Mouse (Mus musculus): ENCODE measurements around the gene Cd46. TPM values are rescaled to one million over a fixed set of nuclear protein-coding genes. Genes with fewer than 3 reads are reported as not detected.

The Cd46 gene
- polyA plus RNA-seq (2016; fragmentation: Nextera tagmentation; extraction: Ambion mirVana), result 1.4 and 1.6 TPM in 2 replicates

- Histone ChIP-seq H3K27me3 (no peaks in the 10 kb centered on the region), H3K4me2 (replicated peaks) (peak within 1 kb of the TSS; percentile 62), H3K9me3 (no peaks in the 10 kb centered on the region), H3K27ac (replicated peaks) (no peak within 1 kb of the TSS), H3K4me3 (peak within 1 kb of the TSS; percentile 37), H3K36me3 (peaks cover 4% of the 10 kb centered on the region; the same call in 1 of the 2 replicates), H3K4me1 (peaks cover 9% of the 10 kb centered on the region), H3K9ac (replicated peaks) (peak within 1 kb of the TSS; percentile 32)
- 2% methylated on average over 14 of the region's 14 CpGs for WGBS
- peak; percentile 94 for ATAC-seq (ENCODE audit: low FRiP score, low read depth)
Observed at GRCm38 (mm10) chr1:195092220-195092720, at the start of gene Cd46. Cd46 (minus strand) TSS chr1:195092249.

- ATAC-seq (ENCODE audit: low FRiP score, low read depth), result no peak
- no peaks in the 10 kb centered on the region for H3K9me3 ChIP-seq
- 0 out of 2 replicates have a peak, but pooled peaks cover 6% of the 10 kb centered on the region for H3K4me1 ChIP-seq
- H3K4me3 ChIP-seq, result 0 out of 2 replicates have a peak overlapping the region, but pooled peaks have one; percentile 61
- no peak overlapping the region for H3K27ac ChIP-seq (replicated peaks)
- H3K4me2 ChIP-seq (replicated peaks), result peak overlapping the region; percentile 58; the same call in 1 of the 2 replicates
- WGBS, result 71% methylated on average over 3 of the region's 3 CpGs
- H3K9ac ChIP-seq (replicated peaks), result no peak overlapping the region
- H3K36me3 ChIP-seq, result 0 out of 2 replicates have a peak, but pooled peaks cover 9% of the 10 kb centered on the region
- H3K27me3 ChIP-seq, result no peaks in the 10 kb centered on the region
Observed at GRCm38 (mm10) chr1:195132070-195132469, 40.0 kb upstream of the Cd46 start.

- H3K27me3 ChIP-seq, result no peaks in the 10 kb centered on the region
- H3K4me1 ChIP-seq, result 0 out of 2 replicates have a peak, but pooled peaks cover 6% of the 10 kb centered on the region
- H3K36me3 ChIP-seq, result 0 out of 2 replicates have a peak, but pooled peaks cover 9% of the 10 kb centered on the region
- H3K4me3 ChIP-seq, result peak overlapping the region; percentile 61
- peak overlapping the region; percentile 70; the same call in 1 of the 2 replicates for H3K9ac ChIP-seq (replicated peaks)
- no peaks in the 10 kb centered on the region for H3K9me3 ChIP-seq
- no peak for ATAC-seq (ENCODE audit: low FRiP score, low read depth)
- peak overlapping the region; percentile 58 for H3K4me2 ChIP-seq (replicated peaks)
- peak overlapping the region; percentile 87 for H3K27ac ChIP-seq (replicated peaks)
- 27% methylated on average over 4 of the region's 4 CpGs for WGBS
Observed at GRCm38 (mm10) chr1:195131675-195132015, 39.6 kb upstream of the Cd46 start.

- Histone ChIP-seq H3K4me3 (peak within 1 kb of the TSS; percentile 61), H3K36me3 (0 out of 2 replicates have a peak, but pooled peaks cover 9% of the 10 kb centered on the region), H3K4me1 (0 out of 2 replicates have a peak, but pooled peaks cover 6% of the 10 kb centered on the region), H3K4me2 (replicated peaks) (peak within 1 kb of the TSS; percentile 58), H3K9ac (replicated peaks) (peak within 1 kb of the TSS; percentile 70), H3K9me3 (no peaks in the 10 kb centered on the region), H3K27ac (replicated peaks) (peak within 1 kb of the TSS; percentile 87), H3K27me3 (no peaks in the 10 kb centered on the region)
- under 1% methylated on average over 31 of the region's 31 CpGs for WGBS
- ATAC-seq (ENCODE audit: low FRiP score, low read depth), result peak; percentile 100
Observed at GRCm38 (mm10) chr1:195130953-195131674, 39.1 kb upstream of the Cd46 start, which contains the start of gene Cr1l. Cr1l (minus strand) TSS chr1:195131586.

- H3K27ac ChIP-seq (replicated peaks), result peak overlapping the region; percentile 87; the same call in 1 of the 2 replicates
- no peaks in the 10 kb centered on the region for H3K9me3 ChIP-seq
- H3K4me1 ChIP-seq, result 0 out of 2 replicates have a peak, but pooled peaks cover 6% of the 10 kb centered on the region
- peak overlapping the region; percentile 58 for H3K4me2 ChIP-seq (replicated peaks)
- ATAC-seq (ENCODE audit: low FRiP score, low read depth), result peak; percentile 53
- peak overlapping the region; percentile 61 for H3K4me3 ChIP-seq
- WGBS, result 21% methylated on average over 2 of the region's 2 CpGs
- 0 out of 2 replicates have a peak, but pooled peaks cover 9% of the 10 kb centered on the region for H3K36me3 ChIP-seq
- H3K27me3 ChIP-seq, result no peaks in the 10 kb centered on the region
- H3K9ac ChIP-seq (replicated peaks), result peak overlapping the region; percentile 70; the same call in 1 of the 2 replicates
Observed at GRCm38 (mm10) chr1:195130479-195130878, 38.4 kb upstream of the Cd46 start.

GRCm38 (mm10) chr1:195129867-195130266 is 37.8 kb upstream of the Cd46 start:
- no peak for ATAC-seq (ENCODE audit: low FRiP score, low read depth)
- Histone ChIP-seq H3K4me2 (replicated peaks) (0 out of 2 replicates have a peak overlapping the region, but pooled peaks have one; percentile 30), H3K36me3 (0 out of 2 replicates have a peak, but pooled peaks cover 13% of the 10 kb centered on the region), H3K9me3 (no peaks in the 10 kb centered on the region), H3K27ac (replicated peaks) (no peak overlapping the region), H3K9ac (replicated peaks) (no peak overlapping the region), H3K27me3 (no peaks in the 10 kb centered on the region), H3K4me3 (no peak overlapping the region), H3K4me1 (0 out of 2 replicates have a peak, but pooled peaks cover 6% of the 10 kb centered on the region)
- 85% methylated on average over 1 of the region's 1 CpGs for WGBS

DNA sequence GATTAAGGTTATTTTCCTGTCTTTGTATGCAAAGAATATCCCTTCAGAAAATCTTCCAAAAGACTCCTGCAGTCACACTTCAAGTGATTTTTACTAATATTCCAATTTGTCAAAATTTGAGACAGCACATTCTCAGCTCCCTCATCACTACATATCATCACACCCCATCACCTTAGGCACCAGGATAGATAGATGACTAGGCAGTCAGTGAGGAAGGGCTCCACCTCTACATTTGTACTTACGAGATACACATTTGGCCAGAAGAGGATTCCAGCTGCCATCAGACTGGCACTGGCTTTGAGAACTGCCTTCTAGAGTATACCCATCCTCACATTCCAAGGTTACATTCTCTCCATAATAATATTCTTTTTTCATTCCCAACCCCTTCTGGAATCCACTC is 22.4 kb upstream of the Cd46 start:
- Histone ChIP-seq H3K9ac (replicated peaks) (no peak overlapping the region), H3K27me3 (no peaks in the 10 kb centered on the region), H3K4me2 (replicated peaks) (no peak overlapping the region), H3K27ac (replicated peaks) (no peak overlapping the region), H3K9me3 (no peaks in the 10 kb centered on the region), H3K36me3 (peaks cover 13% of the 10 kb centered on the region), H3K4me3 (no peak overlapping the region), H3K4me1 (no peaks in the 10 kb centered on the region)
- no peak for ATAC-seq (ENCODE audit: low FRiP score, low read depth)
- 87% methylated on average over 1 of the region's 1 CpGs for WGBS

DNA sequence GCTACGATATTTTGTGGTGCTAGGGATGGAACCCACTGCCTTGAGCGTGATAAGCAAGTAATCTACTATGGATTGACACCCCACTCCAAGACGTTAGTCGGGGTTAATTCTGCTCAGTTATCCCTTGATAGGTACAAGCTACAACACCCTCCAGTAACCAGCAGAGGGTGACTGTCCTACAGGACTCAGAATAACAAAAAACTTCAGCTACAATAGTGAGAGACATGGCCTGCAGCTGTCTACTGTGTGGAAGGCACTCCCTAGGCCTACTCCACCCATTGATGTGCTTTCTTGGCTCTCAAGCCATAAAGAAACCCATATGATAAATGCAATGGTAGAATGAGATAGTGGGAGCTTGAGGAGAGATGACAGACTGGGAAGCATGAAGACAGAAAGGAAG is 21.6 kb upstream of the Cd46 start:
- H3K27ac ChIP-seq (replicated peaks), result no peak overlapping the region
- H3K27me3 ChIP-seq, result no peaks in the 10 kb centered on the region
- H3K4me2 ChIP-seq (replicated peaks), result no peak overlapping the region
- no peak overlapping the region for H3K9ac ChIP-seq (replicated peaks)
- 90% methylated on average over 4 of the region's 4 CpGs for WGBS
- ATAC-seq (ENCODE audit: low FRiP score, low read depth), result no peak
- no peaks in the 10 kb centered on the region for H3K4me1 ChIP-seq
- no peak overlapping the region for H3K4me3 ChIP-seq
- H3K9me3 ChIP-seq, result no peaks in the 10 kb centered on the region
- peaks cover 13% of the 10 kb centered on the region for H3K36me3 ChIP-seq

DNA sequence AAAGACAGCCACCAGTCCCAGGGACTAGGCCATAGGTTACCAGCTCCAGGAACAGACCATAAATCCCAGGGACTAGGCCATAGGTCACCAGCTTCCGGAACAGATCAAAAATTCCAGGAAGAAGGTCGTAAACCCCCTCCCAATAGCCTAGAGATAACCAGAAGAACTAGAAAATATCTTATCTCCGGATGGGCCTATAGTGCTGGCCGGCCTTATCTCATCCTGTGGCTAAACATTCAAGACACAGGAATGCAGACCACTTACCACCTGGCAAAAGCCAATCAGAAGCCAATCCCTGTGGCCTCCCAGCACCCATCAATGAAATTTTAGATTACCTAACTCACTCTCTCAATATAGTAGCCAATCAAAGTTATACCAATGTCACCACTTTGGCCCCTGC is 8.6 kb upstream of the Cd46 start:
- peaks cover 29% of the 10 kb centered on the region for H3K36me3 ChIP-seq
- H3K4me3 ChIP-seq, result no peak overlapping the region
- no peak overlapping the region for H3K27ac ChIP-seq (replicated peaks)
- H3K27me3 ChIP-seq, result no peaks in the 10 kb centered on the region
- no peaks in the 10 kb centered on the region for H3K9me3 ChIP-seq
- H3K4me2 ChIP-seq (replicated peaks), result no peak overlapping the region
- ATAC-seq (ENCODE audit: low FRiP score, low read depth), result no peak
- WGBS, result 98% methylated on average over 4 of the region's 4 CpGs
- no peaks in the 10 kb centered on the region for H3K4me1 ChIP-seq
- H3K9ac ChIP-seq (replicated peaks), result no peak overlapping the region

GRCm38 (mm10) chr1:195098004-195098403 is 6.0 kb upstream of the Cd46 start:
- Histone ChIP-seq H3K4me1 (no peaks in the 10 kb centered on the region), H3K27ac (replicated peaks) (no peak overlapping the region), H3K9me3 (no peaks in the 10 kb centered on the region), H3K4me2 (replicated peaks) (no peak overlapping the region), H3K27me3 (no peaks in the 10 kb centered on the region), H3K9ac (replicated peaks) (no peak overlapping the region), H3K36me3 (peaks cover 25% of the 10 kb centered on the region), H3K4me3 (no peak overlapping the region)
- no peak for ATAC-seq (ENCODE audit: low FRiP score, low read depth)
- WGBS, result 92% methylated on average over 1 of the region's 1 CpGs

DNA sequence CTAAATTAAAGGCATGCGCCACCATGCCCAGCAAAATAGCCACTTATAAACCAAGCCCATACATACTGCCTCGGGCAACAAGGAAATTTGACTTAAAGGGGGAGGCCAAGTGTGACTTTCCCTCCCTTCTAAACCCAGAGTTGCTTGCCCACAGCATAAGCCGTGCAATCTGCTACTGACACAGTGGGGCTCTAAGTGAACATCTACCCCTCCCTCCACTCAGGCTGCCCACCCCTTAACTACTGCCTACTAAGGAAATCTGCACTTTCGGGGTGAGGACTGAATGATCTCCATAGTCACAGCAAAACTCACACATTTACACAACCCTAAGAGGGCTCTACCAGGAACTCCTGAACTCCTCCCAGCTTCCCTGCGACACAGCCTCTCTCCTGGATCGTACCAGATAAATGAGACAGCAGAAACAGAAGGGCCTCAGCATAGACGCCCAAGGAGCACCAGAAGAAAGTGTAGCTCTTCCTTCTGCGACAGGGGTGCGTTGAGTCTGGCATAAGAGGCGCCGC is 290 bp downstream of the Cd46 start:
- Histone ChIP-seq H3K27ac (replicated peaks) (no peak overlapping the region), H3K4me3 (peak overlapping the region; percentile 37), H3K4me1 (peaks cover 9% of the 10 kb centered on the region), H3K9ac (replicated peaks) (peak overlapping the region; percentile 32), H3K27me3 (no peaks in the 10 kb centered on the region), H3K9me3 (no peaks in the 10 kb centered on the region), H3K4me2 (replicated peaks) (peak overlapping the region; percentile 62), H3K36me3 (no peaks in the 10 kb centered on the region)
- 23% methylated on average over 11 of the region's 11 CpGs for WGBS
- ATAC-seq (ENCODE audit: low FRiP score, low read depth), result peak; percentile 74

GRCm38 (mm10) chr1:195082142-195082541 is 9.9 kb downstream of the Cd46 start:
- no peak for ATAC-seq (ENCODE audit: low FRiP score, low read depth)
- Histone ChIP-seq H3K27me3 (no peaks in the 10 kb centered on the region), H3K4me1 (no peaks in the 10 kb centered on the region), H3K4me3 (no peak overlapping the region), H3K36me3 (no peaks in the 10 kb centered on the region), H3K9ac (replicated peaks) (no peak overlapping the region), H3K27ac (replicated peaks) (no peak overlapping the region), H3K9me3 (no peaks in the 10 kb centered on the region), H3K4me2 (replicated peaks) (no peak overlapping the region)

All from midbrain, embryonic 12.5 days (tissue).